Mouse (Mus musculus): Measurements from ENCODE around the gene Lman2.

Lman2 gene

DNA sequence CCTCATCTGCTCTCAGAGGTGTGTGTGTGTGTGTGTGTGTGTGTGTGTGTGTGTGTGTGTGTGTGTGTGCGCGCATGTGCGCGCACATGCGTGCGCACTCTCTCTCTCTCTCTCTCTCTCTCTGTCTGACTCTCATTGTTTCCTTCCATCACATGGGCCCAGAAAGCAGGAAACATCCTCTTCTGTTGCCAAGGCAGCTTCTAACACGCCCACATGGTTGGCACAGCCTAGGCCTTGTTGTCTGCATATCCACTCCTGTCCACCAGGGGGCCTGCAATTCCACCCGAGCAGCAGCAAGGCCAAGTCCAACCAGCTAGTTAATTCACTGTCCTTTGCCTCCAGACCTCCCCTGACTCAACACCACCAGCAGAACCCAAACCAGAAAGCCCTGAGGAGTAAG is 35.0 kb downstream of the Lman2 start:
- peak; percentile 74 to 80 for DNase-seq (ENCODE audit: low read depth in 1 of 2, low spot score in 2 of 2)

DNA sequence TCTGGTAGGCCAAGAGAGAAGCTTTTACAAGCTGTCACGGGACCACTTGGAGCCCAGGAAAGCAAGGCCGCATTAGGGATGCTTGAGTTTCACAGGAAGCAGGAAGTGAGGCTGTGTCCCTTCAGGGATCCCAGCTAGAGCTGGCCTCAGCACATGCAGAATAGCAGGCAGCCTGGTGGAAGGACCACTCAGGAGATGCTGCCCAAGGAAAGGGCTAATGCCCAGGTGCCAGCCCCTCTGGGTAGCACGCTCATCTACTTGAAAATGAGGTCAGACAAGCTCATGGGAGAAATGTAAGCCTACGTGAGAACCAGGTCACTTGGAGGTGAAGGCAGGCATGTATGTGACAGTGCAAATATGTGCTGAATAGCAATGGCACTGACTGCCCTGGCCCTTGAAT is 35.4 kb downstream of the Lman2 start:
- no peak for DNase-seq (ENCODE audit: low read depth in 1 of 2, low spot score in 2 of 2)

DNA sequence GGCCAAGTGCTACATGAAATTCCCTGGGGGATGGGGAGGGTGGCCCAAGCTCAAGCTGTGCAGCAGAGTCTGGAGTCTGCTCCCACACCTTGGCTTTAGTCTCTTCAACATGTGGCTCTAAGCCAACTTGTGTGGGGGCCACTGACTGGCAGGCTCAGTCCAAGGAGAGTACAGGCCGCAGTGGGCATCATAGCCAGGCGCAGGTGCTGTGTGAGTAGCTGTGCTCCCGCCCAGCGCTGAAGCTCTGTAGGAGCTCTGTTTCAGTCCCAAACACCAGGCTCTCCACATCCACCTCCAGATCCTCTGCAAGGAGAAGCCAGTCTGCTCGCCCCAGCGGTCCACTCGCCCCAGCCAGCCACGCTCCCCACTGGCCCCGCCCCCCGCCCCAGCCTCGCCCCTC is 37.0 kb downstream of the Lman2 start:
- DNase-seq (ENCODE audit: low read depth in 1 of 2, low spot score in 2 of 2) = no peak

DNA sequence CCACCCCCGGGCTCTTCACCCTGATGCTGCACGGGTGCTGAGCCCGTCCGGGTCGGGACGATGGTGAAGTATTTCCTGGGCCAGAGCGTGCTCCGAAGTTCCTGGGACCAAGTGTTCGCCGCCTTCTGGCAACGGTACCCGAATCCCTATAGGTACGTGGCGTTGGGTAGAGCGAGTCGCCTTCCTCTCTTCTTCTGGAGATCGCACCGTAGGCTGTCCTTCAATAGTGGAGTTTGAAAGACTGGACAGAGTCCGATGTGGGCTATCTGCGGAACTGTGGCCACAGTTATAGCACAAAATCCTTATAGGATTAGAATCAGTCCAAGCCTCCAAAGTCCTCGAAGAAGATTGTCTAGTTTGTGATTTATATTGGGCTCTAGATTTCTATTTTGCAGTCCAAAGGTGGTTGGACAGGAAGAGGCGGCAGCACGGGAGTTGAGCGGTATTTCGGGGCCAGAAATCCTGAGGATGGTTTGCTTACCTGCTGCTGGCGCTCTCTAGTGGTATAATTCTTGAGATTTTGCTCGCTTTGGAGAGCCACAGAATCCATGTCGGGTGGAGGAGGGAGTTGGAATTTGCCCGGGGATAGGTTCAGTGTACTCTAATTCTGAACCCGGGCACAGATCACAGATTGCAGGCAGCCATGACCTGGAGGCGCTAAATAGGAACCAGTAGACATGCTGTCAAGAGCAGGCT is 40.3 kb downstream of the Lman2 start:
- no peak for DNase-seq (ENCODE audit: low read depth in 1 of 2, low spot score in 2 of 2)

DNA sequence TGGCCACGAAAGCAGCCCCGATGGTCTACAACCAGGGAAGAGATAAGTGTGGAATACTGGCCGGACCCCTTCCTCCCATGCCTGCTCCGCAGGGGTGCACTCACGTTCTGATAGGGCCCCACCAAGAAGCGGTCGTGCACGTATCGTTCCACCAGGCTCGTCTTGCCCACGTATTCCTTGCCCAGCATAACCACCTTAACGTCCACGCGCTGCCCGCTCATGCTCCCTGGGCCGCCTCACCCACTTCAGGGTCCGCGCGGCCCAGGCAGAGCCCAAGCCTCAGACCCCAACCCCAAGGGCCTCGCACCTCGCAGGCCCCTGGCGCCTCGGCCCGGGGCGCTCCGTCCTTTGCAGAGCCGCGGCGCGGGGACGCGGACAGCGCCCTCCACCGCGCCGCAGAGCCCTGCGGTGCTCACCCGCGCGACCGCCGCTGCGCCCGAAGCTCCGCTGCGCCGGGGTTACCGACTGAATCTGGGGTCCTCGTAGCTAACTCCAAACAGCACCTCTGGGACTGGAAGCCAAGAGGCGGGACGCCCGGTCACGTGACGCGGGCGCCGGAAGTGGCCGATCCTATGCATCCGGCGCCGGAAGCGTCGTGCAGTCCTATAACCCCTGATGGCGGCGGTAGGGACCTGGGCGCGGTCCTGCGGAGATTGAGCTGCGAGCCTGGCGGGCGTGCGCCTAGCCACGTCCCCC is 41.0 kb downstream of the Lman2 start, which contains the start of gene Rab24:
Gene Rab24, minus strand, starts transcription at position 513 of the 696 bp plus-strand sequence.
- peak; percentile 40 to 65 for DNase-seq (ENCODE audit: low read depth in 1 of 2, low spot score in 2 of 2)

DNA sequence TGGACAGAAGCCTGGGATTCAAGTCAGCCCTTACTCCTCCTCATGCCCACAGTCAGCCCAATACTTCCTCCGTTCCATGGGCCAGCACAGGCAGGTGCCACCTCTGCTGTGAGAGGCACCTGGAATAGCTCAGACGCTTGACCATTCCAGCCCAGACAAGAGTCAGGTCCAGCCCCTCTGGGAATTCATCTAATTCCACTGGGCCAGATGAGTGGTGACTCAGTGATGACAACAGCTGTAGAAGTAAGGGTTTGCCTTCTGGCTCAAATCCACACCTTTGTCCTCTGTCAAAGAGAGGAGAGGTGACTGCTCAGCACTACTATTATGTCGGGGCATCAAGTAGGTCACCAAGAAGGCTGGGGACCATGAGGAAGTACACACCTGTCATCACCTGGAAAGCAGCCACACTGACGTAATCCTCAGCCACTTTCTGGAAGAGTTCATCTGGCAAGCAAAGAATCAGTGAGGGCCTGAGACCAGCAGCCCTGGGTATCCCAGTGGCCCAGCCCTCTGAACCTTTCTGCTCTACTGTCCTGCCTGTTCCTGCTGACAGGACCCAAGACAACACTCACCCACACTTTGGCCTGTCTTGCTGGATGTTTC is 42.6 kb downstream of the Lman2 start, which contains the start of gene Prelid1:
Gene Prelid1, plus strand, starts transcription at position 570 of the 603 bp plus-strand sequence.
- no peak for DNase-seq (ENCODE audit: low read depth in 1 of 2, low spot score in 2 of 2)

DNA sequence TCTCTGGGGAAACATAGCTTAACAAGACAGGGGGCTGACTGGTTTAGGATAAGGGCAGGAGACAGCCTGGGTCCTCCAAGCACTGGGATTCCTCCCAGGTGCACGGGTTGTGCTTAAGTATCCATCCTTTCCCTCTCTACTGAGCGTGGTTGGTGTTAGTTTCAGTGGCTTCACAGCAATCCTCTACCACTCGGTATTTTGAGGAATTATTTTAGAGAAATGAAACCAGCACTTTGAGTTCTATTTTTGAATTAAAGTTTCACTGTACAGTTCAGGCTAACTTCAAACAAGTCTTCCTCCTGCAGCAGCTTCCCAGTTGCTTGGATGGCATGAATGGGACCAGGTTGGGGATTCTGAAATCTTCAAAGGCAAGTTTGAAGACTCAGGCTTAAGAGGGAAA is 44.2 kb downstream of the Lman2 start:
- DNase-seq (ENCODE audit: low read depth in 1 of 2, low spot score in 2 of 2) = peak in 1 of 2 experiments; percentile 45

DNA sequence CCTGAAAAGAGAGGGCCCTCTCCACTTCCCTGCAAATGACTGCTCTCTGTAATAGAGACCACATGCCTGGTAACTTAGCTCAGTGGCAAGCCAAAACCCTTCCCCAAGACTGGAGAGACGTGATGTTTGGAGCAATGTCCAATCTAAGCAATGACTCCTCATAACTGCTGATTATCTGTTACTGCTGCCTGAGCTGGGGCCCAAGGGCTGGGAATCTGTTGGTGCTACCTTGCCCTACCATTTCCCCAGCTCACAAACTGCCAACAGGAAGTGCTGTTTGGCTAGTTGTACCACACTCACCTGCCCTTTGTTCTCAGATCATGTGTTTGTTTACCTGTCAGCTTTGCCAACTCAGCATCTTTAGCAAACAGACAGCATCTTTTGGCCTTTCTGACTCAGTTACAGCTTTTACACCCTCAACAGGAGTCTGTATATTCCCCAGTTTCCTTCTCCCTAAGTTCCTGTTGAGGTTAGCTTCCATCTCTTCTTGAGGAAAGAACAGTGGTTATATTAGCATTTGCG is 47.6 kb downstream of the Lman2 start:
- DNase-seq (ENCODE audit: low read depth in 1 of 2, low spot score in 2 of 2) = no peak

DNA sequence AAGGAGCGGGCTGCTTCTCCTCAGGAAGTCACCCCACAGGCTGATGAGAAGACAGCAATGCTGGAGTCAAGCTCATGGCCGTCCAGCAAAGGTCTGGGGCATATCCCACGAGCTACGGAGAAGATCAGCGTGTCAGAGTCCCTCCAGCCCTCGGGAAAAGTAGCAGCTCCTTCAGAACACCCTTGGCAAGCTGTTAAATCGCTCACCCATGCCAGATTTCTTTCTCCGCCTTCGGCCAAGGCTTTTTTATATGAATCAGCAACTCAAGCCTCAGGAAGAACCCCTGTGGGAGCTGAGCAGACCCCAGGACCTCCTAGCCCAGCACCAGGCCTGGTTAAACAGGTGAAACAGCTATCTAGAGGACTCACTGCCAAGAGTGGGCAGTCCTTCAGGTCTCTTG is 49.5 kb downstream of the Lman2 start:
- DNase-seq (ENCODE audit: low read depth in 1 of 2, low spot score in 2 of 2) = no peak

DNA sequence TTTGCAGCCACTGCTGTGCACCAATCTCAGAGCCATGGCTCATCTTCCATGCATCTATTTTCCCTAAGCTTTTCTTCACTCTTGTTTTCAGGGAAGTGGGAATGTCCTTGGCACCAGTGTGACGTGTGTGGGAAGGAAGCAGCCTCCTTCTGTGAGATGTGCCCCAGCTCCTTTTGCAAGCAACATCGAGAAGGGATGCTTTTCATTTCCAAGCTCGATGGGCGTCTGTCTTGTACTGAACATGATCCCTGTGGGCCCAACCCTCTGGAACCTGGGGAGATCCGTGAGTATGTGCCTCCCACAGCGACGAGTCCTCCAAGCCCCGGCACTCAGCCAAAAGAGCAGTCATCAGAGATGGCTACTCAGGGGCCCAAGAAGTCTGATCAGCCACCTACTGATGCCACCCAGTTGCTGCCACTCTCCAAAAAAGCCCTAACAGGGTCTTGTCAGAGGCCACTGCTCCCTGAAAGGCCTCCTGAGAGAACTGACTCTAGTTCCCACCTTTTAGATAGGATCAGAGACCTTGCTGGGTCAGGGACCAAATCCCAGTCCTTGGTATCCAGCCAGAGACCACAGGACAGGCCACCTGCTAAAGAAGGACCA is 50.5 kb downstream of the Lman2 start:
- no peak for DNase-seq (ENCODE audit: low read depth in 1 of 2, low spot score in 2 of 2)

DNA sequence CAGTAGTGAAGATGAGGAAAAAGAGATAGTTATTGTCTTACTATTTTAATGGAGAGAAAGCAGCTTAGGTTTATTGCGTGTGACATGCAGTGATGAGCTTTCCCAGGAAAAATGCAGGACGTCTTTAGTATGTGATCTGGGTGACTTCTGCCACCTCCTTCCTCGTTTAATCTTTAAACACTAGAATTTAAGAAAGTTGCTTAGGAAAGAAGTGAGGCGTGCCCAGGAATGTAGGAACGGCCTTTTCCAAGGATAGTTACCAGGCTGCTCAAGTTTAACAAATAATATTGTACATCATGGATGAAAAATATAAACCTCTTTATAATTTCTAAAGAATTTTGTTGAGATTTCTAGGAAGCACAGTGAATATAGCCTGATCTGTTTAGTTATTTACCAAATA is 61.7 kb downstream of the Lman2 start:
- no peak for DNase-seq (ENCODE audit: low read depth in 1 of 2, low spot score in 2 of 2)

DNA sequence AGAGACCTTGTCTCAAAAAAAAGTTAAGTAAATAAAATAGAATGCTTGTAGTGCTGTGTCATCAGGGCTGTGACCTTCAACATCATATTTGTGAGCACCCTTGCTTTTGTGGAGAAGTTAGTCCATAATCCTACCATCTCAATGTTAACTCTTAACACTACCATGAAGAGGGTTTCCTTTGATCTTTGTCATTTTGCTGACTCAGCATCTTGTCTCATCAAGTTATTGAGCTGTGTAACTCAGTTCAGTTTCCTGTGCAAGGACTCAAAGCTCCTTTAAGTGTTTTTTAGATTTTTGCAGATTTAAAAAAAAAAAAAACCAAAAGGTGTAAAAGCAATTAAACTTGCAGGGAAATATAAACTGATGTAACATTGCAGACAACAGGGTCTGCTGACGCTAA is 65.8 kb downstream of the Lman2 start:
- no peak for DNase-seq (ENCODE audit: low read depth in 1 of 2, low spot score in 2 of 2)

Data from monocyte, adult 2 months (primary cell).